Mouse (Mus musculus) testis, adult 2 months (tissue): ENCODE data around the gene Rnf43. TPM values are rescaled to one million over a fixed set of nuclear protein-coding genes. Genes with fewer than 3 reads are reported as not detected.

Experiments
- H3K27ac ChIP-seq: fragments of 200-500 bp; 2 replicates; pipeline ENCODE4 v1.5.1; 2012; ENCODE audit warnings: low read depth, low read length; ENCODE audit not compliant: control insufficient read depth, insufficient read depth
- H3K27me3 ChIP-seq: fragments of 200-500 bp; 2 replicates; pipeline ENCODE4 v1.6.1; 2012; ENCODE audit warnings: mild to moderate bottlenecking, low read length, moderate library complexity; ENCODE audit not compliant: control insufficient read depth, insufficient read depth
- H3K36me3 ChIP-seq: fragments of 200-500 bp; 2 replicates; pipeline ENCODE4 v1.6.1; 2012; ENCODE audit warnings: mild to moderate bottlenecking, low read length; ENCODE audit not compliant: control insufficient read depth, insufficient read depth
- H3K4me1 ChIP-seq: fragments of 200-500 bp; 2 replicates; pipeline ENCODE4 v1.6.1; 2012; ENCODE audit warnings: low read length; ENCODE audit not compliant: control insufficient read depth, insufficient read depth
- H3K4me3 ChIP-seq: fragments of 200-500 bp; 2 replicates; pipeline ENCODE4 v1.5.1; 2012; ENCODE audit warnings: low read depth, mild to moderate bottlenecking, low read length, moderate library complexity, mixed read lengths; ENCODE audit not compliant: control insufficient read depth
- CTCF ChIP-seq: fragments of 200-500 bp; IDR thresholded peaks from 2 replicates; pipeline ENCODE4 v1.5.1; 2012; ENCODE audit warnings: low read depth, mild to moderate bottlenecking, inconsistent platforms, low read length, moderate library complexity; ENCODE audit not compliant: control insufficient read depth, insufficient read depth, insufficient replicate concordance
- POLR2A ChIP-seq: fragments of 200-500 bp; IDR thresholded peaks from 2 replicates; pipeline ENCODE4 v1.6.1; 2012; ENCODE audit warnings: low read depth, mild to moderate bottlenecking, inconsistent platforms, low read length, moderate library complexity; ENCODE audit not compliant: control insufficient read depth
- polyA plus RNA-seq: library from polyadenylated mRNA; depleted of rRNA; stranded (reverse); fragments of >200 nt; gene quantifications from 2 replicates; pipeline ENCODE4 v1.2.3, GENCODE M21; 2012

Rnf43 gene
- polyA plus RNA-seq, 1 experiment, result 2.3 TPM

DNA sequence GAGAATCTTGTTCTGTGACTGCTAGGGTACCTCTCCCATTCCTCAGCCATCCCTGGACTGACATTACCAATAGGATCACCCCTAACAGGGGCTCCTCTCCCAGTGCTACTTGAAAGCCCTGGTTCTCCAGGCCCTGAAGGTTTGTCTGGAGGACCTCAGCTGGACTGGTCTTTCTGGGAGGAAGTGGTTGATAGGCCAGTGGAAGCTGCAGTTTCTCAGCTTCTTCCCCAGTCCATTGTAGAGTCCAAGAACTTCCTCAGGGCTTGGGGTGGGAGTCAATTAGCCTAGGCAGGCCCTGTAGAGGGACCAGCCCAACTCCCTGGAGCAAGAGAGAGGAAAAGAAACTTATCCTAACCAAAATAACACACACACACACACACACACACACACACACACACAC, 63.0 kb downstream of the Rnf43 start:
- no peak overlapping the region for H3K4me3 ChIP-seq
- TF ChIP-seq CTCF (no peak), POLR2A (no peak)
- H3K27ac ChIP-seq, result no peak overlapping the region
- no peaks in the 10 kb centered on the region for H3K36me3 ChIP-seq
- H3K27me3 ChIP-seq, result no peaks in the 10 kb centered on the region
- H3K4me1 ChIP-seq, result no peaks in the 10 kb centered on the region

DNA sequence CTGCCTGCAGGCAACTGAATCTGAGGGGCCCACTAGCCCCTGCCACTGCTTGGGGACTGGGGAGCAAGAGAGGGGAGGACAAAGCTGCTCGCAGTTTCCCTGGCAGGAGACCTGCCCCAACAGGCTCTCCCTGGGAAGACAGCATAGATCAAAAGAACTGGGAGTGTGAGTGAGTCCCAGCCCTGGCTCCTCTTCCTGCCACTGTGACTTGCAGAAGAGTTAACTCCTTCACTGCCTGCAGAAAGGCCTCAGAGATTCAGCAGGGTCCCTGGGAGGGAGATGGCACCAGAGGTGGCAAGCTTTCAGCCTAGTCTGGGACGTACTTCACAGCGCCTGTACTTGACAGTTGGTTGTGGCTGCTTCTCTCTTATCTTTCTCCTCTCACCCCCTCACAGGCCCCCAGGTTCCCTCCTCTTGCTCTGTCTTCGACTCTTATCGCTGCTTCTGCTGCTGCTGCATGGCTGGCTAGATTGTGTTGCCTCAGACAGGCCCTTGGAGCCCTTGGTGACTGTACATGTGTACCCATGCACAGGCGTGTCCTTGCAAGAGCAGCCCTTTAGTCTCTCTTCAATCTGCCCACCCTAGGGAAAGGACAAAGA, 63.5 kb downstream of the Rnf43 start:
- H3K27me3 ChIP-seq, result no peaks in the 10 kb centered on the region
- no peak overlapping the region for H3K27ac ChIP-seq
- TF ChIP-seq CTCF (no peak), POLR2A (no peak)
- peaks cover 2% of the 10 kb centered on the region; the same call in 1 of the 2 replicates for H3K4me1 ChIP-seq
- no peaks in the 10 kb centered on the region for H3K36me3 ChIP-seq
- no peak overlapping the region for H3K4me3 ChIP-seq

DNA sequence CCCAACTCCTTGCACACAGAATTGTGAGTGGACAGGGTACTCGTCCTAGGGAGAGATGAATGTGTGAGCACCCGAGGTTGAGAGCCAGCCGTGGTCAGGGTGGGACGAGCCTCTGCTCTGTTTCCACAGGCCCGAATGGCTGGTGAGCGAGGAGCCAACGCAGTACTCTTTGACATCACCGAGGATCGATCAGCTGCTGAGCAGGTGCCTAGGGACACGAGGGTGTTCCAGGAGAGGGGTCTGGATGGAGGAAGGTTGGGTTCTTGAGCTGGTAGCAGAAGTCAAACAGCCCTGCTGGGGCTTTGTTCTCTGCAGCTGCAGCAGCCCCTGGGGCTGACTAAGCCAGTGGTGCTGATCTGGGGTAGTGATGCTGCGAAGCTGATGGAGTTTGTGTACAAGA, 64.5 kb downstream of the Rnf43 start:
- peaks cover 4% of the 10 kb centered on the region; the same call in 1 of the 2 replicates for H3K4me1 ChIP-seq
- TF ChIP-seq CTCF (no peak), POLR2A (no peak)
- H3K4me3 ChIP-seq, result no peak overlapping the region
- H3K27ac ChIP-seq, result no peak overlapping the region
- H3K27me3 ChIP-seq, result no peaks in the 10 kb centered on the region
- H3K36me3 ChIP-seq, result no peaks in the 10 kb centered on the region

DNA sequence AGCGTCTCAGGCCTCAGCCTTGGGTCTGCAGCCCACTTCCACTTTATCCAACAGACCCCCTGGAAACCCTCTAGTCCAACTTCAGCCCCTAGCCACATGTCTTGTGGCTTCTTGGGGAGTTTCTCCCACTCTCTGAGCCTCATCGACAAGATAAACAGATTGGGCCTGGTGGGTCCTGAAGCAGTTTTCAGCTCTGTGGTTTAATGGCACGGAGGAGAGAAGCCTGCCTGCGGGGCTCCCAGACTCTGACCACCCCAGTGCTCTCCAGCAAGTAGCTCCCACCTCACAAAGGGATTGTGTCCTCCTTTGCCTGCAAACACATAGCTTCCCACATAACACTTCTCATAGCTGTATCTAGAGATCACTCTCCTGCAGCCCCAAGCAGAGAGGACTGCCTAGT, 64.9 kb downstream of the Rnf43 start:
- Histone ChIP-seq H3K27ac (no peak overlapping the region), H3K4me3 (no peak overlapping the region), H3K27me3 (no peaks in the 10 kb centered on the region), H3K4me1 (peaks cover 4% of the 10 kb centered on the region; the same call in 1 of the 2 replicates), H3K36me3 (no peaks in the 10 kb centered on the region)
- no peak for TF ChIP-seq CTCF
- TF ChIP-seq POLR2A, result no peak

DNA sequence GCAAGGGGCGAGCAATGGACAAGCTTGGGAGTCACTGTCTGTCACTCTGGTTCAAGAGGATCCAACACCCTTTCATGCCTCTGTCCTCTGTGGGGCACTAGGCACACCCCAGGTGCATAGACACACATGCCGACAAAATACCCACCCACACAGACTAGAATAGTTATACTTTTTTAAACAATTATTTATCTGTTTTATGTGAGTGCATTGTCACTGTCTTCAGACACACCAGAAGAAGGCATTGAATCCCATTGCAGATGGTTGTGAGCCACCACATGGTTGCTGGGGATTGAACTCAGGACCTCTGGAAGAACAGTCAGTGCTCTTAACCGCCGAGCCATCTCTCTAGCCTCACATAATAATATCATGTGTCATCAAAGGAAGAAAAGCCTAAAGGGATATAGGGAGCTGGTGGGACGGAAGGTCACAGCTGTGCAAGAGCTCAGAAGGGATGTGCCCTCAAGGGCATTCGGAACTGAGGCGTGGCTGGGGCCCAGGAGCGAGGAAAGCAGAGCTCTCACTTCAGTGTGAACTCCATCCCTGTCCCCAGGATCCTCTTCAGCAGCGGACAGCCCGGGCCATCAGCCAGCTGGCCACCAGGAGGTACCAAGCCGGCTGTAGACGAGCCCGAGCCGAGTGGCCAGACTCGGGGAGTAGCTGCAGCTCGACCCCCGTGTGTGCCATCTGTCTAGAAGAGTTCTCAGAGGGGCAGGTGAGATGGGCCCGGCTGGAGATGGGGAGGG, 66.5 kb downstream of the Rnf43 start:
- H3K27ac ChIP-seq, result no peak overlapping the region
- TF ChIP-seq CTCF (no peak), POLR2A (no peak)
- H3K4me3 ChIP-seq, result no peak overlapping the region
- H3K27me3 ChIP-seq, result no peaks in the 10 kb centered on the region
- H3K4me1 ChIP-seq, result peaks cover 4% of the 10 kb centered on the region; the same call in 1 of the 2 replicates
- no peaks in the 10 kb centered on the region for H3K36me3 ChIP-seq

DNA sequence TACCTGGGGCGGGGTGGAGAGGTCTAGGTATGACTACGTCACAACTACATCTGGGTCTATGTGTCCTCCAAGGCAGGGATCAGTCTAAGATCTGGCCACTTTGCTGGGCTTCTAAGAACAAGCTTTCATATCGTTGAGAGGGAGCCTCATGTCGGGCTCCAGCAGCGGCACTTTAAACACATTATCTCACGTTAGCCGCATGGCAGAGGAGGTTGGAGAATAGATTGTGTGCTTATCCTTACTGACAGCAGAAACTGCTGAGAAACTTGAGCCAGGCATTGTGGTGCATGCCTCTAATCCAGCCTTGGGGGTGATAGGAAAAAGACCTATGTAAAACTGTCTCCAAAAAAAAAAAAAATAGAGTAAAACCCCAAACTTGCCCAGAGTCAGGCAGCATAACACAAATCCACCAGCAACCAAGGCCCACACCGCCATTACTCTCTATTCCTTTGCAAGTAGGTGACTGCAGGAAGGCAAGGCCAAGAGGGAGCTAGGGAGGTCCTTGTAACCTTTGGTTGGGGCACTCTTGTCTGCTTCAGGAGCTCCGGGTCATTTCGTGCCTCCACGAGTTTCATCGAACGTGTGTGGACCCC, 67.2 kb downstream of the Rnf43 start:
- Histone ChIP-seq H3K27ac (no peak overlapping the region), H3K4me3 (no peak overlapping the region), H3K36me3 (no peaks in the 10 kb centered on the region), H3K27me3 (no peaks in the 10 kb centered on the region), H3K4me1 (peaks cover 4% of the 10 kb centered on the region; the same call in 1 of the 2 replicates)
- no peak for TF ChIP-seq CTCF
- no peak for TF ChIP-seq POLR2A

DNA sequence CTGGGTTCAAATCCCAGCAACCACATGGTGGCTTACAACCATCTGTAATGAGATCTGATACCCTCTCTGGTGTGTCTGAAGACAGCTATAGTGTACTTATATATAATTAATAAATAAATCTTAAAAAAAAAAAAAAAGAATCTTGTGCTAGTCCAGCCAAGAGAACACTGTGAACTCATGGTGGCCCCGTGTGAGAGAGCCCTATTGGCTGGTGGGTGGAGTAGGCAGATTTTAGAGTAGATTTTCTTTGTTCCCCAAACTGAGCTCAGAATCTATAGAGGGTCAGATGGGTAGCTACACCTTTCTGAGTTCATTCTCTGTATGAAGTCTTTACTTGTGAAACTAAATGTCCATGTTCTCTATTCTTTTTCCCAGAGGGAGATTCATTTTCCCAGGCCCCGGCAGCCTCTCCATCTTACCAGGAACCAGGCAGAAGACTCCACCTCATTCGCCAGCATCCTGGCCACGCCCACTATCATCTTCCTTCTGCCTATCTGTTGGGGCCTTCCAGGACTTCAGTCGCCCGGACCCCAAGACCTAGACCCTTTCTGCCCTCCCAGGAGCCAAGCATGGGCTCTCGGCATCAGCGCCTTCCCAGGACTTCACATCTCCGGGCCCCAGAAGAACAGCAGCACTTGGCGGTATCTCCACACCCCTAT, 68.3 kb downstream of the Rnf43 start:
- TF ChIP-seq CTCF (no peak), POLR2A (no peak)
- Histone ChIP-seq H3K27ac (no peak overlapping the region), H3K4me1 (peaks cover 4% of the 10 kb centered on the region; the same call in 1 of the 2 replicates), H3K36me3 (no peaks in the 10 kb centered on the region), H3K27me3 (no peaks in the 10 kb centered on the region), H3K4me3 (no peak overlapping the region; the same call in 1 of the 2 replicates)
